Mouse (Mus musculus): ENCODE measurements around the gene Coa6. TPM values are rescaled to one million over a fixed set of nuclear protein-coding genes. Genes with fewer than 3 reads are reported as not detected.
A peak's percentile ranks its signal among the peaks of the same experiment; 100 is the strongest.

Gene Coa6
- total and polyA plus RNA-seq, 3 experiments: 26.6 to 30.3 (median 29.1) TPM

- Histone ChIP-seq H3K4me2 (ENCODE audit: insufficient read depth, low read depth, poor library complexity, severe bottlenecking) (no peak overlapping the region), H3K4me3 (replicated peaks in 1 of 3; ENCODE audit: low read depth in 2 of 3, low read length in 2 of 3, poor library complexity in 1 of 3) (no peak overlapping the region), H3K4me1 (ENCODE audit: control insufficient read depth in 1 of 2, insufficient read depth in 2 of 2) (no peaks in the 10 kb centered on the region), H3K36me3 (replicated peaks in 1 of 2; ENCODE audit: control insufficient read depth in 1 of 2, insufficient read depth in 1 of 2, low read length in 1 of 2) (peaks cover 71 to 92% of the 10 kb centered on the region in 2 experiments), H3K9ac (ENCODE audit: insufficient read depth, low read depth) (no peak overlapping the region), H3K79me2 (replicated peaks; ENCODE audit: control insufficient read depth, extremely low read depth, insufficient read depth, poor library complexity, severe bottlenecking) (no peaks in the 10 kb centered on the region), H3K9me3 (replicated peaks; ENCODE audit: low read length) (no peaks in the 10 kb centered on the region), H3K27me3 (replicated peaks) (no peaks in the 10 kb centered on the region), H3K27ac (ENCODE audit: insufficient read depth, low read depth) (no peak overlapping the region)
- TF ChIP-seq SMC3 (IDR thresholded peaks at IDR 0.05; ENCODE audit: low read depth, low read length) (peak; percentile 18; the same call in 1 of the 2 replicates), CTCF (conservative IDR thresholded peaks at IDR 0.05 in 1 of 2, IDR thresholded peaks at IDR 0.05 in 1 of 2; ENCODE audit: low read depth in 2 of 2, low read length in 2 of 2) (peak in 1 of 2 experiments; percentile 33; a peak in 1 of 4 replicates), ETS1 (conservative IDR thresholded peaks at IDR 0.05; ENCODE audit: low read depth, low read length) (no peak)
- dilution Hi-C loops (cut with MboI; ENCODE audit: extremely low pct_ligation_motif_present, extremely low pct_unique_long_range_greater_than_20kb, low sequenced_read_pairs) (no loop called here), in situ Hi-C loops (cut with MboI; ENCODE audit: low pct_ligation_motif_present, low pct_unique_long_range_greater_than_20kb, low sequenced_read_pairs) (no loop called here)
- peak; percentile 12 for DNase-seq (ENCODE audit: extremely low read depth)
These were observed 11.5 kb downstream of the Coa6 start for GRCm38 (mm10) chr8:126433827-126434226.

- peaks cover 59 to 79% of the 10 kb centered on the region in 2 experiments for H3K36me3 ChIP-seq (replicated peaks in 1 of 2; ENCODE audit: control insufficient read depth in 1 of 2, insufficient read depth in 1 of 2, low read length in 1 of 2)
- dilution Hi-C loops (cut with MboI; ENCODE audit: extremely low pct_ligation_motif_present, extremely low pct_unique_long_range_greater_than_20kb, low sequenced_read_pairs): no loop called here
These were observed 16.6 kb downstream of the Coa6 start for GRCm38 (mm10) chr8:126438937-126439336.

GRCm38 (mm10) chr8:126451158-126451557 lies 28.8 kb downstream of the Coa6 start:
- Histone ChIP-seq H3K36me3 (replicated peaks in 1 of 2; ENCODE audit: control insufficient read depth in 1 of 2, insufficient read depth in 1 of 2, low read length in 1 of 2) (peaks cover 81 to 98% of the 10 kb centered on the region in 2 experiments), H3K27me3 (replicated peaks) (no peaks in the 10 kb centered on the region), H3K9me3 (replicated peaks; ENCODE audit: low read length) (no peaks in the 10 kb centered on the region), H3K4me3 (replicated peaks in 1 of 3; ENCODE audit: low read depth in 2 of 3, low read length in 2 of 3, poor library complexity in 1 of 3) (no peak overlapping the region), H3K79me2 (replicated peaks; ENCODE audit: control insufficient read depth, extremely low read depth, insufficient read depth, poor library complexity, severe bottlenecking) (no peaks in the 10 kb centered on the region), H3K4me2 (ENCODE audit: insufficient read depth, low read depth, poor library complexity, severe bottlenecking) (no peak overlapping the region), H3K9ac (ENCODE audit: insufficient read depth, low read depth) (no peak overlapping the region), H3K27ac (ENCODE audit: insufficient read depth, low read depth) (no peak overlapping the region), H3K4me1 (ENCODE audit: control insufficient read depth in 1 of 2, insufficient read depth in 2 of 2) (no peaks in the 10 kb centered on the region)
- TF ChIP-seq CHD1 (IDR thresholded peaks at IDR 0.05; ENCODE audit: low read depth, low read length) (no peak), EP300 (IDR thresholded peaks at IDR 0.05; ENCODE audit: low read length) (no peak), POLR2AphosphoS2 (IDR thresholded peaks at IDR 0.05; ENCODE audit: low read depth, low read length) (no peak), IRF4 (IDR thresholded peaks at IDR 0.05; ENCODE audit: low read depth, low read length) (no peak), SIN3A (IDR thresholded peaks at IDR 0.05; ENCODE audit: low read length) (no peak), ELF1 (IDR thresholded peaks at IDR 0.05; ENCODE audit: low read depth, low read length) (no peak), ZKSCAN1 (IDR thresholded peaks at IDR 0.05; ENCODE audit: borderline replicate concordance, low read depth, low read length) (no peak), HCFC1 (IDR thresholded peaks at IDR 0.05; ENCODE audit: low read depth, low read length) (no peak), CHD2 (IDR thresholded peaks at IDR 0.05; ENCODE audit: low read length) (no peak), UBTF (IDR thresholded peaks at IDR 0.05; ENCODE audit: low read depth, low read length) (no peak), MAX (IDR thresholded peaks at IDR 0.05; ENCODE audit: low read length) (no peak), MAZ (IDR thresholded peaks at IDR 0.05; ENCODE audit: low read depth, low read length) (no peak), POLR2A (IDR thresholded peaks at IDR 0.05; ENCODE audit: low read depth, low read length) (no peak), NRF1 (IDR thresholded peaks at IDR 0.05; ENCODE audit: low read depth, low read length) (no peak), ZMIZ1 (IDR thresholded peaks at IDR 0.05; ENCODE audit: low read depth, low read length) (no peak)
- dilution Hi-C loops (cut with MboI; ENCODE audit: extremely low pct_ligation_motif_present, extremely low pct_unique_long_range_greater_than_20kb, low sequenced_read_pairs) (no loop called here), in situ Hi-C loops (cut with MboI; ENCODE audit: low pct_ligation_motif_present, low pct_unique_long_range_greater_than_20kb, low sequenced_read_pairs) (no loop called here)
- no peak for DNase-seq (ENCODE audit: extremely low read depth)

More at GRCm38 (mm10) chr8:126438937-126439336, 16.6 kb downstream of the Coa6 start:
- Histone ChIP-seq H3K27ac (ENCODE audit: insufficient read depth, low read depth) (no peak overlapping the region), H3K4me3 (replicated peaks in 1 of 3; ENCODE audit: low read depth in 2 of 3, low read length in 2 of 3, poor library complexity in 1 of 3) (no peak overlapping the region), H3K9ac (ENCODE audit: insufficient read depth, low read depth) (no peak overlapping the region), H3K4me1 (ENCODE audit: control insufficient read depth in 1 of 2, insufficient read depth in 2 of 2) (no peaks in the 10 kb centered on the region), H3K27me3 (replicated peaks) (no peaks in the 10 kb centered on the region), H3K79me2 (replicated peaks; ENCODE audit: control insufficient read depth, extremely low read depth, insufficient read depth, poor library complexity, severe bottlenecking) (no peaks in the 10 kb centered on the region), H3K4me2 (ENCODE audit: insufficient read depth, low read depth, poor library complexity, severe bottlenecking) (no peak overlapping the region), H3K9me3 (replicated peaks; ENCODE audit: low read length) (no peaks in the 10 kb centered on the region)
- DNase-seq (ENCODE audit: extremely low read depth): no peak
- peak in 1 of 2 experiments; percentile 35; a peak in 2 of 4 replicates for TF ChIP-seq CTCF (conservative IDR thresholded peaks at IDR 0.05 in 1 of 2, IDR thresholded peaks at IDR 0.05 in 1 of 2; ENCODE audit: low read depth in 2 of 2, low read length in 2 of 2)
- TF ChIP-seq SMC3 (IDR thresholded peaks at IDR 0.05; ENCODE audit: low read depth, low read length): peak; percentile 9; the same call in 1 of the 2 replicates
- no peak for TF ChIP-seq NRF1 (IDR thresholded peaks at IDR 0.05; ENCODE audit: low read depth, low read length)
- no peak for TF ChIP-seq JUN (IDR thresholded peaks at IDR 0.05; ENCODE audit: insufficient read depth, low read depth, low read length)
- in situ Hi-C loops (cut with MboI; ENCODE audit: low pct_ligation_motif_present, low pct_unique_long_range_greater_than_20kb, low sequenced_read_pairs): no loop called here

All from CH12.LX (cell line).